Mouse (Mus musculus) MEL (cell line): ENCODE data around the gene Zp1.

Source experiments
- BHLHE40 ChIP-seq: IDR thresholded peaks from 2 replicates; pipeline ENCODE4 v1.6.1; 2012; ENCODE audit warnings: low read depth, mild to moderate bottlenecking, inconsistent platforms, low read length, improper control_type of control experiment, borderline replicate concordance
- CTCF ChIP-seq, 3 experiments: IDR thresholded peaks in 2 of 3; conservative IDR thresholded peaks in 1 of 3; 2 replicates each; pipeline ENCODE4 v1.5.1; 2011 to 2012; ENCODE audit warnings: low read length in 3 of 3, low read depth in 2 of 3, mild to moderate bottlenecking in 2 of 3, improper control_type of control experiment in 1 of 3, inconsistent platforms in 1 of 3, mixed read lengths in 1 of 3, moderate library complexity in 1 of 3; ENCODE audit not compliant: control insufficient read depth in 1 of 3, insufficient read depth in 1 of 3, poor library complexity in 1 of 3, severe bottlenecking in 1 of 3
- NRF1 ChIP-seq: IDR thresholded peaks from 2 replicates; pipeline ENCODE4 v1.6.1; 2014; ENCODE audit warnings: low read depth, mild to moderate bottlenecking, inconsistent platforms, low read length, improper control_type of control experiment, moderate library complexity; ENCODE audit not compliant: poor library complexity, insufficient read depth, severe bottlenecking
- POLR2A ChIP-seq, 2 experiments: IDR thresholded peaks; 2 replicates each; pipeline ENCODE4 v1.6.1; 2011 to 2012; ENCODE audit warnings: low read length in 2 of 2, mild to moderate bottlenecking in 2 of 2, control low read depth in 1 of 2, improper control_type of control experiment in 1 of 2, low read depth in 1 of 2, moderate library complexity in 1 of 2; ENCODE audit not compliant: control insufficient read depth in 1 of 2, insufficient read depth in 1 of 2, poor library complexity in 1 of 2
- USF1 ChIP-seq: IDR thresholded peaks from 2 replicates; pipeline ENCODE4 v1.6.1; 2014; ENCODE audit warnings: low read depth, mild to moderate bottlenecking, inconsistent platforms, low read length, improper control_type of control experiment, moderate library complexity

DNA sequence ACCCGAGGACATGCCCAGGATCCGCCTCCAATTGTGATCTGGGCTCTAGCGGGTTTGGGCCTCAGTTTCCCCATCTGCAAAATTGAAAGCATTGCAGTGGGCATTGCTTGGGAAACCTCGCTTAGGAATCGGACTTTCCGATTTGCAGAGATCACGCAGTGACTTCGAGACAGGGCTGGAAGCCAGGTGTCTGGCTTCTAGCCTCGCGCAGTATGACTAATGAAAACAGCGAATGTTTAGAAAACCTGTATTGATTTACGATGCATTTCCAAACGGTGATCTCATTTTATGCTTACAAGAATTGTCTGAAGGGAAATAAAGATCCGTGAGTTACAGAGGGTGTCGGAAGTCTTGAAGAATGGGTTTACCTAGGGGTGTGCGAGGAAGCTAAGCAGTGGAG lies 24.7 kb downstream of the Zp1 start:
- no peak for TF ChIP-seq CTCF (IDR thresholded peaks at IDR 0.05 in 2 of 3, conservative IDR thresholded peaks at IDR 0.05 in 1 of 3; ENCODE audit: control insufficient read depth in 1 of 3, insufficient read depth in 1 of 3, low read depth in 2 of 3, low read length in 3 of 3, poor library complexity in 1 of 3, severe bottlenecking in 1 of 3)
- no peak for TF ChIP-seq USF1
- no peak for TF ChIP-seq POLR2A (IDR thresholded peaks at IDR 0.05; ENCODE audit: control insufficient read depth in 1 of 2, insufficient read depth in 1 of 2, low read depth in 1 of 2, low read length in 2 of 2, poor library complexity in 1 of 2)
- TF ChIP-seq BHLHE40, result no peak
- TF ChIP-seq NRF1, result no peak
